Mouse (Mus musculus) neutrophil, adult 59 days (primary cell): ENCODE measurements around the gene Gldn. TPM values are rescaled to one million over a fixed set of nuclear protein-coding genes. Genes with fewer than 3 reads are reported as not detected.

Source experiments
- total RNA-seq, 2 experiments: library from RNA; stranded (reverse); gene quantifications; 1 replicate in 1 of 2; 2 replicates in 1 of 2; pipeline ENCODE4 v1.2.4; 2023

Gldn gene
- total RNA-seq = not detected

DNA sequence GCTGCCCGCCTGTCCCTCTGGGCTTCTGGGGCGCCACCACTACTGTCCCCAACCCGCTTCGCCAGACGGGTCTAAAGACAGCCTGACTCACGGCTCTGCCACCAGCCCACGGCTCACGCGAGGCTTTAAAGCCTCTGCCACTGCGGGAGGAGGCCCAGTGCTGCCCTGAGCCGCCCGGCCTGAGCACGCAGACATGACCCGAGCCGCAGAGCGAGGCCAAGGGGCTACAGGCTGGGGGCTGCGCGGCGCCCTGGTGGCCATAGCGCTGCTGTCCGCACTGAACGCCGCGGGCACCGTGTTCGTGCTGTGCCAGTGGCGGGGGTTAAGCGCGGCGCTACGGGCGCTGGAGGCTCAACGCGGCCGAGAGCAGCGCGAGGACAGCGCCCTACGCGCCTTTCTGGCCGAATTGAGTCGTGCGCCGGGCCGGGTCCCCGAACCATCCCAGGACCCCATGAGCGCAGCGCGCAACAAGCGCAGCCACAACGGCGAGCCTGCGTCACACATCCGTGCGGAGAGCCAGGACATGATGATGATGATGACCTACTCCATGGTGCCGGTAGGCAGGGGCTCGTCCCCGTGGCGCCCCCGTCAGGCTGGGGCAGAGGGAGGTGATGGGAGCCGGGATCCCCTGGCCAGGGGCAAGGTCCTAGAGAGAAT, at the start of gene Gldn:
Gene Gldn, plus strand, starts transcription at position 156 of the 657 bp plus-strand sequence.

DNA sequence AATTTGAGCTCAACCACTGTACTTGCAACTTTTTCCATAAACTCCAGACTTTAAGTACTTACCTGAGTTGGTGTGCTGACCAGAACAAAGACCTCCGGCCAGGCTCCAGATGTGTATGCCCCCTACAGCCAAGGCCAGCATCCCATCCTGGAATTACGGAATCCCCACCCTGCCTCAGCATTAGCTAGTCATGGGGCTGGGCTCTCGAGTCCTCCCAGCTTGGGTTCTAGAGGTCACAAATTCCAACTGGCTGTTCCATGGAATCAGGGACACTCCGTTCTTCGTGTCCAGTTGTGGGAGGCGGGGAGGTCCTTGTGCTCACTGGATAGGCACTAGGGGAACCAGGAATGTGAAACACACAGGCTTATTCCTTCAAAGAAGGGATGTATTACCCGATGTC, 18.3 kb upstream of the Gldn start, which contains the start of gene Cyp19a1:
Gene Cyp19a1, minus strand, starts transcription at position 101 of the 400 bp plus-strand sequence.

Other genes starting within 250 kb of the Gldn start
- gene Tnfaip8l3, start 218.1 kb upstream of the Gldn start, total RNA-seq = not detected
- gene Cyp19a1, start 18.4 kb upstream of the Gldn start, total RNA-seq = not detected
- 100 to 1,000 TPM; 111 to 116 TPM for gene Dmxl2, start 215.1 kb downstream of the Gldn start, total RNA-seq